Mouse (Mus musculus) ES-E14 (cell line): ENCODE results near the gene Itga3. TPM values are rescaled to one million over a fixed set of nuclear protein-coding genes. Genes with fewer than 3 reads are reported as not detected.
A peak's percentile ranks its signal among the peaks of the same experiment; 100 is the strongest.

Experiments
- DNase-seq: peaks from one replicate; pipeline ENCODE4 v3.0.0-alpha.2; 2013; ENCODE audit warnings: low read depth, low spot score
- H3K27ac ChIP-seq: 2 replicates; pipeline ENCODE4 v1.5.1; 2012; ENCODE audit warnings: low read depth, mild to moderate bottlenecking, low read length, moderate library complexity, mixed read lengths; ENCODE audit not compliant: poor library complexity, insufficient read depth, severe bottlenecking
- H3K36me3 ChIP-seq: 2 replicates; pipeline ENCODE4 v1.6.1; 2012; ENCODE audit warnings: mild to moderate bottlenecking, low read length, moderate library complexity, mixed read lengths; ENCODE audit not compliant: control insufficient read depth, poor library complexity, insufficient read depth, severe bottlenecking
- H3K4me1 ChIP-seq, 2 experiments: fragments of 150-350 bp in 1 of 2; sonication (generic) in 1 of 2; 2 replicates each; pipeline ENCODE4 v1.6.1; 2012; ENCODE audit warnings: low read length in 2 of 2, mild to moderate bottlenecking in 1 of 2, mixed read lengths in 1 of 2; ENCODE audit not compliant: control insufficient read depth in 2 of 2, insufficient read depth in 2 of 2, poor library complexity in 1 of 2
- H3K4me3 ChIP-seq, 2 experiments: fragments of 150-350 bp in 1 of 2; sonication (generic) in 1 of 2; 2 replicates each; pipeline ENCODE4 v1.5.1; 2012; ENCODE audit warnings: low read length in 2 of 2, low read depth in 1 of 2, mild to moderate bottlenecking in 1 of 2, mixed read lengths in 1 of 2; ENCODE audit not compliant: insufficient read depth in 1 of 2, poor library complexity in 1 of 2, severe bottlenecking in 1 of 2
- H3K9ac ChIP-seq: 2 replicates; pipeline ENCODE4 v1.6.1; 2012; ENCODE audit warnings: low read depth, mild to moderate bottlenecking, low read length, mixed read lengths; ENCODE audit not compliant: poor library complexity, insufficient read depth, severe bottlenecking
- H3K9me3 ChIP-seq: fragments of 150-350 bp; sonication (generic); 2 replicates; pipeline ENCODE4 v1.6.1; 2012; ENCODE audit warnings: low read depth, mild to moderate bottlenecking, low read length; ENCODE audit not compliant: control insufficient read depth, insufficient read depth
- CHD2 ChIP-seq: IDR thresholded peaks from 2 replicates; pipeline ENCODE4 v1.6.1; 2014; ENCODE audit warnings: mild to moderate bottlenecking, low read depth, low read length, inconsistent platforms
- HCFC1 ChIP-seq: IDR thresholded peaks from 2 replicates; pipeline ENCODE4 v1.6.1; 2012; ENCODE audit warnings: low read length, inconsistent platforms, borderline replicate concordance; ENCODE audit not compliant: insufficient read depth
- MAFK ChIP-seq: IDR thresholded peaks from 2 replicates; pipeline ENCODE4 v1.6.1; 2014; ENCODE audit warnings: mild to moderate bottlenecking, low read depth, low read length, inconsistent platforms; ENCODE audit not compliant: insufficient read depth
- ZC3H11A ChIP-seq: IDR thresholded peaks from 2 replicates; pipeline ENCODE4 v1.6.1; 2012; ENCODE audit warnings: low read depth, mild to moderate bottlenecking, inconsistent platforms, low read length, borderline replicate concordance
- ZNF384 ChIP-seq: IDR thresholded peaks from 2 replicates; pipeline ENCODE4 v1.6.1; 2012; ENCODE audit warnings: low read depth, low read length, inconsistent platforms
- in situ Hi-C, 2 experiments: fragments of 600-800 bp; cut with MboI; formaldehyde crosslinking; loops; one replicate each; pipeline ENCODE4 v1.15.1; 2025; ENCODE audit warnings: low sequenced_read_pairs in 2 of 2, inconsistent platforms in 1 of 2; ENCODE audit not compliant: unreplicated experiment in 2 of 2
- total RNA-seq: library from RNA; depleted of rRNA; stranded (reverse); fragments of 300-350 nt; gene quantifications from 2 replicates; pipeline ENCODE4 v1.2.3, GENCODE M21; 2012

Gene Itga3
- total RNA-seq, 1 experiment = 189 TPM

DNA sequence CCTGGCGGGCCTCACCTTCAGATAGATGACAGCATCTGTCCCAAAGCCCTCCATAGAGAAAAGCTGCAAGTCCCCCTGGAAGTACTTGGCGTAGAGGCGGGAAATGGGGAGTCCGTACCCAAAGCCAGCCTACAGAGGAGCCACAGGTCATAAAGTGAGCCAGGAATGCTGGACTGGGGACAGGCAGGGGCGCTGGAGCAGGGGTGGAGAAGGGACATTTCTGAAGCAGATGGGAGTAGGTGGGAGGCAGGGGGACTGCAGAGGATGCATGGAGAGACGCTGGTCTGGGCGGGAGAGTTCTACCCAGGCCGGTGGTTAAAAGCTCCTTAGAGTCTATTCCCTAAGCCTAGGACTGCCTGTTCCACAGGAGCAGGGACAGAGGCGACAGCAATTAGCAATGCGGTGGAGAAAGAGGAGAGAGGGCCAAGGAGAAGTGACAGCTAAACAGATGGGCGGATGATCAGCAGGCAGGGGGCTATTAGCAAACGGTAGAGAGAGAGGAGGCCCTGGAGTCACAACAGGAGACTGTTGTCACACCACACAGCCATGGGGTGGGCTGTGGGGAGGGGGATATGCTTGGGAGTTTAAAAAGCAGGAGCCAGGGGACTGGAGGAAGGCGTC, 48.6 kb downstream of the Itga3 start:
- Histone ChIP-seq H3K9ac (no peak overlapping the region), H3K4me3 (no peak overlapping the region), H3K27ac (no peak overlapping the region), H3K9me3 (no peaks in the 10 kb centered on the region), H3K36me3 (no peaks in the 10 kb centered on the region), H3K4me1 (peaks cover 0 to 2% of the 10 kb centered on the region in 2 experiments; a peak in 2 of 4 replicates)
- TF ChIP-seq ZC3H11A (no peak), ZNF384 (no peak), MAFK (no peak), CHD2 (no peak), HCFC1 (no peak)
- in situ Hi-C loops = no loop called here
- DNase-seq = no peak

DNA sequence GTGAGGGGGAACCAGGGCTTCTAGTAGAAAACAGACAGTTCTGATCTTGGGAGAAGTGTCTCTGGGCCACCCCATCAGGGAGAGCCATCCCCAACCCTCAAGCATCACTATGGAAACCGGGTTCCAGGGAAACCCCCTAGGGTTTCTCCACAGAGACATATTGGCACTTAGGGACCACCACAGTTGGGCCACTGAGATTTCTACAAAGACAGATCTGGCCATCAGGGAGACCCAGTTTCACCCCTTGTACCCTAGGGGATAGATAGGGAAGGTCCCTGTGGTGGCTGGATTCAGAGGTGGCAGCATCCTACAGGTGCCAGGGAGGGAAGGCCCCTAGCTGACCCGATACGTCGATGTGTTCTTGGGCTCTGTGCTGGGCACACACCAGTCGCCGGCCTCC, 49.8 kb downstream of the Itga3 start:
- H3K27ac ChIP-seq = no peak overlapping the region
- TF ChIP-seq CHD2 = no peak
- TF ChIP-seq ZC3H11A = no peak
- no peak for TF ChIP-seq ZNF384
- TF ChIP-seq MAFK = no peak
- no peak for TF ChIP-seq HCFC1
- no peaks in the 10 kb centered on the region for H3K36me3 ChIP-seq
- no peaks in the 10 kb centered on the region for H3K9me3 ChIP-seq
- no peak for DNase-seq
- no peak overlapping the region for H3K9ac ChIP-seq
- no peak overlapping the region for H3K4me3 ChIP-seq
- no peaks in the 10 kb centered on the region; a peak in 1 of 4 replicates for H3K4me1 ChIP-seq
- in situ Hi-C loops = no loop called here

DNA sequence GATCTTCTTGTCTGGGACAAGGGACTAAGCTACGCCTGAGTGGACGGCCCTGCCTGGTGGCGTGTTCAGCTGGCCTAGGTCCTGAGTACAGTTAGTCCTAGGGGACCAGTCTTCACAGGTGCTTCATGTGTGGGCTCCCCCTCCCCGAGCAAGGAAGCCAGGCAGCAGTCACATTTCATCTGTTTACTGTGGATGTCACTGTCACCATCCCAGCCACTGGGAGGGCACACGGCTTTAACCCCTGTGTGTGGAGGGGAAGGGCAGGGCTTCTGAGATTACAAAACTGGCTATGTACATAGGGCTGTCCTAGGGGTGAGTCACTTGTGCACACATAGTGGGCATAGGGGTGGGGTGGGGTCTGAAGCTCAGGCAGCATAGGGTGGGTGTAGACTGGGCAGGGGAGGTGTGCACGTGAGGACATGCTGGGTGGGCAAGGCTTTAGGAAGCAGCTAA, 50.5 kb downstream of the Itga3 start:
- no peaks in the 10 kb centered on the region; a peak in 1 of 4 replicates for H3K4me1 ChIP-seq
- H3K4me3 ChIP-seq = no peak overlapping the region
- no peak for TF ChIP-seq ZC3H11A
- no peak for TF ChIP-seq CHD2
- no peak for TF ChIP-seq MAFK
- no peak for TF ChIP-seq ZNF384
- TF ChIP-seq HCFC1 = no peak
- no peak overlapping the region for H3K9ac ChIP-seq
- DNase-seq = no peak
- H3K9me3 ChIP-seq = no peaks in the 10 kb centered on the region
- no peaks in the 10 kb centered on the region for H3K36me3 ChIP-seq
- in situ Hi-C loops = no loop called here
- no peak overlapping the region for H3K27ac ChIP-seq

DNA sequence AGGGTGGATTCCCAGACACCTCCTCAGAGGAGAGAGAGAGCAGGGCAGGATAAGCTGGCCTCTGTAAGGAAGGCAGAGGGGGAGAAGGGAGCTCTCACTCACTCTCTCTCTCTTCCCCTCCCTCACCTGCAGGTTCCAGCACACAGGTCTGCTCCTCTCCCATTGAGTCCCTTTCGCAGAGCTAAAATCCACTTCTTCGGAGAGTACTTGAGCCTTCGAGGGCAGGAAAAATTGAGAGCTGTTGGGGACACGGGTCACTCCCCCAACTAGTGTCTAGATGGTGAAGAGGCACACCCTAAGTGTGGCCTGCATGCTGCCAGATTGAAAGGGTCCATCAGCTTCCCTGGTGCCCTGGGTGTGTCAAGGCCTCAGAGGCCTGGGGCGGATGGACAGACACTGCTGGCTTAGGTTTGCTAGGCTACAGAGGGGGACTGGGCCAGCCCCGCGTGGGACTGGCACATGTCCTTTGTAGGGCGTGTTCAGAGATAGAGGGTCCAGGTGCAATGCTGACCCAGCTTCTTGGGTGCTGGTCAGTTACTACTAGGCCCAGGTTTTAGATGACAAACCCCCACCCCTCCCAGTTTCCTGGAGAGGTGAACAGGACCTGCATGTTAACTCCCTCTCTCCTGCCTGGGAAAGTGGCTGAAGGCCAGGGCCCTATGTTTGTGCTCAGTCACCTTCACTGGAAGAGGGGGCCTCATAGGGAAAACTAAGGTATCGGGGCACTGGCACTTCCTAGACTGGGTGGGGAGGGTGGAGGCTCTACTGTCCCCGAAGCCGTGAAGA, 51.2 kb downstream of the Itga3 start:
- TF ChIP-seq ZNF384 = no peak
- Histone ChIP-seq H3K9ac (no peak overlapping the region), H3K36me3 (no peaks in the 10 kb centered on the region), H3K27ac (no peak overlapping the region), H3K4me1 (no peaks in the 10 kb centered on the region; a peak in 1 of 4 replicates), H3K4me3 (peak overlapping the region in 1 of 2 experiments; percentile 35; a peak in 1 of 4 replicates), H3K9me3 (no peaks in the 10 kb centered on the region)
- in situ Hi-C loops = no loop called here
- no peak for DNase-seq
